Comparison of ENCODE assay signal across 8 mouse cellular contexts in genomic region chr11:105969516-105969915, GRCm38 (mm10). TPM values are rescaled to one million over a fixed set of nuclear protein-coding genes. Genes with fewer than 3 reads are reported as not detected.
DNase-seq lines count a peak whose midpoint lies in the region; ATAC-seq and TF ChIP-seq lines count a peak whose summit lies in the region.

No protein-coding gene starts in this region.

- peak; percentile 48 to 71 for DNase-seq in cerebellum, postnatal 14 days
- no peak for DNase-seq in cerebellum, postnatal 4 days (ENCODE audit: low spot score in 2 of 2)
- peak; percentile 30 for DNase-seq in midbrain, postnatal 0 days (ENCODE audit: low spot score)
- peak; percentile 62 for DNase-seq in gastrocnemius, postnatal 10 days
- peak; percentile 86 for DNase-seq in lung, postnatal 10 days
- no peak for DNase-seq in frontal cortex, postnatal 25 days (ENCODE audit: low spot score in 2 of 2)

- H3K36me3 ChIP-seq in midbrain, postnatal 0 days (ENCODE audit: insufficient read depth, low read length), result no peaks in the 10 kb centered on the region
- H3K36me3 ChIP-seq in midbrain, embryonic 16.5 days (ENCODE audit: control insufficient read depth, insufficient read depth, low read length), result no peaks in the 10 kb centered on the region

- no peak overlapping the region for H3K27ac ChIP-seq in midbrain, postnatal 0 days (ENCODE audit: low read depth, low read length)
- no peak overlapping the region for H3K27ac ChIP-seq in midbrain, embryonic 16.5 days (ENCODE audit: low read length)

- no peak overlapping the region for H3K4me2 ChIP-seq in midbrain, postnatal 0 days (ENCODE audit: low read depth, low read length, poor library complexity, severe bottlenecking)
- no peak overlapping the region; the same call in 1 of the 2 replicates for H3K4me2 ChIP-seq in midbrain, embryonic 16.5 days (ENCODE audit: low read length)

- 65% methylated on average over 1 of the region's 1 CpGs for WGBS in midbrain, postnatal 0 days
- WGBS in midbrain, embryonic 16.5 days, result 63% methylated on average over 1 of the region's 1 CpGs

- no peak overlapping the region for H3K4me3 ChIP-seq in midbrain, postnatal 0 days (ENCODE audit: low read depth, low read length)
- no peak overlapping the region for H3K4me3 ChIP-seq in midbrain, embryonic 16.5 days (ENCODE audit: low read depth, low read length)

- TF ChIP-seq CTCF in midbrain, postnatal 0 days (IDR thresholded peaks at IDR 0.05), result peak; percentile 70

- H3K9me3 ChIP-seq in midbrain, postnatal 0 days (ENCODE audit: low read length), result no peaks in the 10 kb centered on the region
- no peaks in the 10 kb centered on the region for H3K9me3 ChIP-seq in midbrain, embryonic 16.5 days (replicated peaks; ENCODE audit: control insufficient read depth, low read length, poor library complexity, severe bottlenecking)

- H3K9ac ChIP-seq in midbrain, postnatal 0 days (replicated peaks; ENCODE audit: low read length, poor library complexity, severe bottlenecking), result no peak overlapping the region
- no peak overlapping the region for H3K9ac ChIP-seq in midbrain, embryonic 16.5 days (ENCODE audit: low read depth, low read length)

- H3K4me1 ChIP-seq in midbrain, postnatal 0 days (ENCODE audit: insufficient read depth, low read length), result peaks cover 10% of the 10 kb centered on the region; the same call in 1 of the 2 replicates
- H3K4me1 ChIP-seq in midbrain, embryonic 16.5 days (ENCODE audit: control insufficient read depth, insufficient read depth, low read length), result peaks cover 10% of the 10 kb centered on the region

- ATAC-seq in midbrain, postnatal 0 days (ENCODE audit: low FRiP score), result no peak
- no peak for ATAC-seq in midbrain, embryonic 16.5 days
- no peak for ATAC-seq in frontal cortex, adult (ENCODE audit: low TSS enrichment)

- no peaks in the 10 kb centered on the region; the same call in 1 of the 2 replicates for H3K27me3 ChIP-seq in midbrain, postnatal 0 days (ENCODE audit: insufficient read depth, low read length)
- peaks cover 13% of the 10 kb centered on the region for H3K27me3 ChIP-seq in midbrain, embryonic 16.5 days (ENCODE audit: control insufficient read depth, insufficient read depth, low read depth, low read length)

RNA-seq across cellular contexts. Expression of gene Ace, which starts 1.8 kb away (rescaled TPM):
- 25.1 and 27.0 TPM in 2 replicates for total RNA-seq in midbrain, postnatal 0 days (2014; rRNA removed)
- polyA plus RNA-seq in midbrain, postnatal 0 days (2015; fragmentation: Nextera tagmentation; extraction: Ambion mirVana), result 10.0 and 10.1 TPM in 2 replicates
- polyA plus RNA-seq in midbrain, embryonic 16.5 days (2015; fragmentation: Nextera tagmentation; extraction: Ambion mirVana), result 7.0 and 8.2 TPM in 2 replicates
- total RNA-seq in gastrocnemius, postnatal 10 days (2021), result 10 to 100 TPM; 40.0 to 40.5 TPM

RNA-seq across cellular contexts. Expression of gene Cyb561, which starts 16.4 kb away (rescaled TPM):
- total RNA-seq in midbrain, postnatal 0 days (2014; rRNA removed), result 64.2 and 69.7 TPM in 2 replicates
- polyA plus RNA-seq in midbrain, postnatal 0 days (2015; fragmentation: Nextera tagmentation; extraction: Ambion mirVana), result 76.7 and 79.6 TPM in 2 replicates
- polyA plus RNA-seq in midbrain, embryonic 16.5 days (2015; fragmentation: Nextera tagmentation; extraction: Ambion mirVana), result 83.7 and 87.0 TPM in 2 replicates
- 1 to 10 TPM; 5.8 to 6.6 TPM for total RNA-seq in gastrocnemius, postnatal 10 days (2021)

RNA-seq across cellular contexts. Expression of gene Ace3, which starts 25.0 kb away (rescaled TPM):
- not detected in 2 replicates for total RNA-seq in midbrain, postnatal 0 days (2014; rRNA removed)
- 0.07 TPM in 1 of 2 replicates, not detected in the other for polyA plus RNA-seq in midbrain, postnatal 0 days (2015; fragmentation: Nextera tagmentation; extraction: Ambion mirVana)
- polyA plus RNA-seq in midbrain, embryonic 16.5 days (2015; fragmentation: Nextera tagmentation; extraction: Ambion mirVana), result 0.09 TPM in 1 of 2 replicates, not detected in the other
- not detected for total RNA-seq in gastrocnemius, postnatal 10 days (2021)

RNA-seq across cellular contexts. Expression of gene Kcnh6, which starts 38.4 kb away (rescaled TPM):
- total RNA-seq in midbrain, postnatal 0 days (2014; rRNA removed), result 3.1 TPM in 2 replicates
- 2.8 and 3.1 TPM in 2 replicates for polyA plus RNA-seq in midbrain, postnatal 0 days (2015; fragmentation: Nextera tagmentation; extraction: Ambion mirVana)
- polyA plus RNA-seq in midbrain, embryonic 16.5 days (2015; fragmentation: Nextera tagmentation; extraction: Ambion mirVana), result 1.8 and 2.2 TPM in 2 replicates
- total RNA-seq in gastrocnemius, postnatal 10 days (2021), result not detected

Comparison
In these comparisons a context has a peak if more than half of its experiments do, and no peak if none do; other contexts are left out.
1. DNase-seq: peak in cerebellum, postnatal 14 days (2 of 2), midbrain, postnatal 0 days (single experiment), gastrocnemius, postnatal 10 days (single experiment) and lung, postnatal 10 days (single experiment); none in cerebellum, postnatal 4 days (0 of 2) and frontal cortex, postnatal 25 days (0 of 2).